Mouse (Mus musculus): ENCODE measurements around the gene Dlgap3. TPM values are rescaled to one million over a fixed set of nuclear protein-coding genes. Genes with fewer than 3 reads are reported as not detected.
A peak's percentile ranks its signal among the peaks of the same experiment; 100 is the strongest.

Dlgap3 gene
- 30.8 and 35.1 TPM in 2 replicates for polyA plus RNA-seq (2014; fragmentation: Nextera tagmentation; extraction: Ambion mirVana)

DNA sequence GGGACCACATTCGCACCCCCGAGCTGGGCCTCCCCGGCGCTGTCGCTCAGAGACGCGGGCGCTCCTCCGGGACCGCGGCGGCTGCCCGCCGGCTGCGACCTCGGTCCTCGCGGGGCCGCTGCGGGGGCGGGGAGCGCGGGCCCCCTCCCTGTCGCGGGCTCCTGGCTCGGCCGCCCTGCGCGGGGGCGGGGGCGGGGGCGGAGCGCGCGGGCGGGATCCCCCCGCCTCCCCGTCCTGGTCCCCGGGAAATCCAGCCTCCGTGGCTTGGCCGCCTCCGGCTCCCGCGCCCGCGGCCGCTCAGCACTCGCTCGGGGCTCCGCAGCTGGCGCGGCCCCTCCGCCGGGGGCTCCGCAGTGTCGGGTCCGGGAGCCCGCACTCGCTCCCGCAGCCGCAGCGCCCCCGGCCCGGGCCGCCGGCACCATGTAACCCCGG is at the start of gene Dlgap3:
Gene Dlgap3 (plus strand): TSS at position 291 of the 432 bp plus-strand sequence.
- WGBS = under 1% methylated on average over 48 of the region's 67 CpGs
- peak within 1 kb of the TSS; percentile 94 for H3K4me3 ChIP-seq (replicated peaks; ENCODE audit: low read length)
- H3K4me1 ChIP-seq (replicated peaks; ENCODE audit: control insufficient read depth, insufficient read depth, low read length) = peaks cover 29% of the 10 kb centered on the region
- DNase-seq (ENCODE audit: low spot score) (peak; percentile 71), ATAC-seq (ENCODE audit: low FRiP score) (peak; percentile 75)
- peak within 1 kb of the TSS; percentile 82 for H3K27ac ChIP-seq
- peak within 1 kb of the TSS; percentile 92 for H3K9ac ChIP-seq
- H3K9me3 ChIP-seq (ENCODE audit: control insufficient read depth, low read length) = no peaks in the 10 kb centered on the region
- H3K27me3 ChIP-seq (ENCODE audit: control insufficient read depth, insufficient read depth, low read length) = no peaks in the 10 kb centered on the region
- H3K4me2 ChIP-seq (replicated peaks) = peak within 1 kb of the TSS; percentile 95
- H3K36me3 ChIP-seq (replicated peaks; ENCODE audit: control insufficient read depth, insufficient read depth) = no peaks in the 10 kb centered on the region

DNA sequence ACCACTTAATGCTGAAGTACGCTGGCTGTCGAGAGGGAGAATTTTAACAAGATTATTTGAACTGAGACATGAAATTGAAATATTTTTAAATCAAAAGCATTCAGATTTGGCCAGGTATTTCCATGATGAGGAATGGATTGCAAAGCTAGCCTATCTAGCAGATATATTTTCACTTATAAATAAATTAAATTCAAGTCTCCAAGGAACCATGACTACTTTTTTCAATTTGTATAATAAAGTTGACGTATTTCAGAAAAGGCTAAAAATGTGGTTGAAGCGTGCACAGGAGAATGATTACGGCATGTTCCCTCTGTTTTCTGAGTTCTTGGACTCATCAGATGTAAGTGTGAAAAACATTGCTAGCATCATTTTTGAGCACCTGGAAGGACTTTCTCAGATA is 45.6 kb upstream of the Dlgap3 start, which contains the start of gene Tmem35b:
Gene Tmem35b (plus strand): TSS at position 301 of the 400 bp plus-strand sequence.
- peaks cover 13% of the 10 kb centered on the region for H3K4me1 ChIP-seq (replicated peaks; ENCODE audit: control insufficient read depth, insufficient read depth, low read length)
- H3K27ac ChIP-seq = no peak within 1 kb of the TSS
- ATAC-seq (ENCODE audit: low FRiP score) (no peak), DNase-seq (ENCODE audit: low spot score) (no peak)
- no peak within 1 kb of the TSS for H3K4me3 ChIP-seq (replicated peaks; ENCODE audit: low read length)
- H3K9me3 ChIP-seq (ENCODE audit: control insufficient read depth, low read length) = no peaks in the 10 kb centered on the region
- H3K36me3 ChIP-seq (replicated peaks; ENCODE audit: control insufficient read depth, insufficient read depth) = peaks cover 29% of the 10 kb centered on the region
- no peaks in the 10 kb centered on the region for H3K27me3 ChIP-seq (ENCODE audit: control insufficient read depth, insufficient read depth, low read length)
- H3K4me2 ChIP-seq (replicated peaks) = no peak within 1 kb of the TSS
- no peak within 1 kb of the TSS for H3K9ac ChIP-seq
- WGBS = 94% methylated on average over 5 of the region's 5 CpGs

DNA sequence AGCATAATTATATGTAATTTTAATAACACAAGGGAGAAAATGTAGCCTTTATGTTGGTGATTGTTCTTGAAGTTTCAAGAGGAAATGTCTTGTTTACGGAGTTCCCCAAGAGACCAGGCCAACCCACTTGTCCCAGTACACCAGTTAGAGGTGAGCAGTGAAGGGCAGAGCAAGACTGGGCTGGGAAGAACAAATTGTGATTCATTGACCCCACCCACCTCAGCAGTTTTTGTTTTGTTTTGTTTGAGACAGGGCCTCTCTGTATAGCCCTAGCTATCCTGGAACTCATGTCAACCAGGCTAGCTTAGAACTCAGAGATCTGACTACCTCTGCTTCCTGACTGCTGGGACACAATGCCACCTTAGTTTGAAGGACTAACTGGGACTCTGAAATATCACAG is 44.7 kb upstream of the Dlgap3 start:
- WGBS = 94% methylated on average over 1 of the region's 1 CpGs
- H3K27me3 ChIP-seq (ENCODE audit: control insufficient read depth, insufficient read depth, low read length) = no peaks in the 10 kb centered on the region
- no peak overlapping the region for H3K9ac ChIP-seq
- peaks cover 29% of the 10 kb centered on the region for H3K36me3 ChIP-seq (replicated peaks; ENCODE audit: control insufficient read depth, insufficient read depth)
- ATAC-seq (ENCODE audit: low FRiP score) = no peak
- no peak overlapping the region for H3K4me3 ChIP-seq (replicated peaks; ENCODE audit: low read length)
- H3K4me2 ChIP-seq (replicated peaks) = no peak overlapping the region
- peaks cover 13% of the 10 kb centered on the region for H3K4me1 ChIP-seq (replicated peaks; ENCODE audit: control insufficient read depth, insufficient read depth, low read length)
- DNase-seq (ENCODE audit: low spot score) = no peak
- no peaks in the 10 kb centered on the region for H3K9me3 ChIP-seq (ENCODE audit: control insufficient read depth, low read length)
- no peak overlapping the region for H3K27ac ChIP-seq

DNA sequence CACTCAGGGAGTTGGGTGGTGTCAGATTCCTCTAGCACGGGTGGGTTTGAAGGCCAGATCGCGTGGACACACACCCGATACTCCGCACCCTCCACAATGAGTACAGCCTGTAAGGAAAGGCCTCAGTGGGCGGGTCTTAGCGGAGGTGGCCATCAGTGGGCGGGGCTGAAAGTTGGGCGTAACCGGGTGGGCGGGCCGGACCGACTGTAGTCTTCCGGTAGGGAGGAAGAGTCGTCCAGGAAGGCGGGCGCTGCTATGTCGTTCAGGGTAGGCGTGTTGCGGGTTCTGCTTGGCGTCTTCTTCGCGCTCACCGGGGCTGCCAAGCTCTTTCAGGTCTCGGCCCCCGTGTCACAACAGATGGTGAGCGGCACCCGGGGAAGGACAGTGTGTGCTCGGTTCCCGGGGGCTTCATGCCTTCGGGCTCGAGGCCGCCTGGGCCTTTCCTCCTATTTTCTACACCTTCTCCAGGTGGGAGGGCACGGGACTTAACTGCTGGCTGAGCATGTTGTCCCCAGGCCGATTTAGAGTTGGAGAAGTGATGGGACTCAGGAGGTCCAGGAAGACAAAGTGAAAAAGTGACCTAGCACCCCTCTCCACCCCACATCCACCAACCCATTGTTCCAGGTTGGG is 43.1 kb upstream of the Dlgap3 start:
- WGBS = 2% methylated on average over 35 of the region's 35 CpGs
- peaks cover 13% of the 10 kb centered on the region for H3K4me1 ChIP-seq (replicated peaks; ENCODE audit: control insufficient read depth, insufficient read depth, low read length)
- H3K9ac ChIP-seq = peak overlapping the region; percentile 83
- no peaks in the 10 kb centered on the region for H3K27me3 ChIP-seq (ENCODE audit: control insufficient read depth, insufficient read depth, low read length)
- peak overlapping the region; percentile 58 for H3K4me3 ChIP-seq (replicated peaks; ENCODE audit: low read length)
- DNase-seq (ENCODE audit: low spot score) (peak; percentile 81), ATAC-seq (ENCODE audit: low FRiP score) (peak; percentile 94)
- H3K4me2 ChIP-seq (replicated peaks) = peak overlapping the region; percentile 86
- H3K36me3 ChIP-seq (replicated peaks; ENCODE audit: control insufficient read depth, insufficient read depth) = peaks cover 29% of the 10 kb centered on the region
- no peak overlapping the region for H3K27ac ChIP-seq
- no peaks in the 10 kb centered on the region for H3K9me3 ChIP-seq (ENCODE audit: control insufficient read depth, low read length)

DNA sequence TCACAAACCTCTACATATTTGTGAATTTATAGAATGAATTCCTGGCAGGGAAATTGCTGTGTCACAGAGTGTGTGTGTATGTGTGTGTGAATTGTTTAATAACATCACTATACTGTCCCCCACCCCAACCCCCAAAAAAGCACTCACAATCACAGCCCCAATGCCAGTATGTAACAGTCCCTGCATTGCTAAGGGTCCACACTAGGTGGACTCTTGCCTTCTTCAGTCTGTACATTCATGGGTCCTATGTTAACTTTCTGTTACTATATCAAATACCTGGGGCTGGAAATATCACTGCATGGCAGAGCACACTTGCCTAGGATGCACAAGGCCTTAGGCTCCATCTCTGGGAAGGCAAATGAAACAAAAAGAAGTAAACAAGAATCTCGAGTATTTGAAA is 34.3 kb upstream of the Dlgap3 start:
- no peaks in the 10 kb centered on the region for H3K27me3 ChIP-seq (ENCODE audit: control insufficient read depth, insufficient read depth, low read length)
- no peak overlapping the region for H3K4me3 ChIP-seq (replicated peaks; ENCODE audit: low read length)
- 63% methylated on average over 1 of the region's 1 CpGs for WGBS
- no peaks in the 10 kb centered on the region for H3K9me3 ChIP-seq (ENCODE audit: control insufficient read depth, low read length)
- H3K4me2 ChIP-seq (replicated peaks) = no peak overlapping the region
- no peak overlapping the region for H3K9ac ChIP-seq
- H3K4me1 ChIP-seq (replicated peaks; ENCODE audit: control insufficient read depth, insufficient read depth, low read length) = no peaks in the 10 kb centered on the region
- DNase-seq (ENCODE audit: low spot score) (no peak), ATAC-seq (ENCODE audit: low FRiP score) (no peak)
- no peaks in the 10 kb centered on the region for H3K36me3 ChIP-seq (replicated peaks; ENCODE audit: control insufficient read depth, insufficient read depth)
- H3K27ac ChIP-seq = no peak overlapping the region

DNA sequence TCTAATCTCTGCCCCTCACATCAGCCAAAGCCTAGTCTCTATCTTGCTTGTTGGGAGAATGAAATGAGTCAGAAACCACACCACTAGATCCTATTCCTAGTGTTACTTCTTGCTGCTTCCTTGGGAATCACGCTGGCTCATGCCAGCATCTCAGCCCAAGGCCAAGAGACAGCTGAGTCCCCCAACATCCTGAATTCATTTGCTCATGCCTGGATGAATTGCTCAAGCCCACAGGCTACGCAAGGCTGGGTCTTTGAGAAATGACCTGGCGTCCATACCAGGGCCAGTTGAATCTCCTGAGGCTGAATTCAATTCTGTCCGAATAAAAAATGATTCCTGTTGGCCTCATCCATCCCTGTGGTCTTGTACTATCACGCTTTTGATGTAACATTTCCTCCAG is 31.4 kb upstream of the Dlgap3 start:
- Histone ChIP-seq H3K27me3 (ENCODE audit: control insufficient read depth, insufficient read depth, low read length) (no peaks in the 10 kb centered on the region), H3K9ac (no peak overlapping the region), H3K27ac (no peak overlapping the region), H3K4me2 (replicated peaks) (no peak overlapping the region), H3K36me3 (replicated peaks; ENCODE audit: control insufficient read depth, insufficient read depth) (no peaks in the 10 kb centered on the region), H3K4me3 (replicated peaks; ENCODE audit: low read length) (no peak overlapping the region), H3K9me3 (ENCODE audit: control insufficient read depth, low read length) (no peaks in the 10 kb centered on the region), H3K4me1 (replicated peaks; ENCODE audit: control insufficient read depth, insufficient read depth, low read length) (no peaks in the 10 kb centered on the region)
- 64% methylated on average over 5 of the region's 5 CpGs for WGBS
- DNase-seq (ENCODE audit: low spot score) = no peak
- no peak for ATAC-seq (ENCODE audit: low FRiP score)

DNA sequence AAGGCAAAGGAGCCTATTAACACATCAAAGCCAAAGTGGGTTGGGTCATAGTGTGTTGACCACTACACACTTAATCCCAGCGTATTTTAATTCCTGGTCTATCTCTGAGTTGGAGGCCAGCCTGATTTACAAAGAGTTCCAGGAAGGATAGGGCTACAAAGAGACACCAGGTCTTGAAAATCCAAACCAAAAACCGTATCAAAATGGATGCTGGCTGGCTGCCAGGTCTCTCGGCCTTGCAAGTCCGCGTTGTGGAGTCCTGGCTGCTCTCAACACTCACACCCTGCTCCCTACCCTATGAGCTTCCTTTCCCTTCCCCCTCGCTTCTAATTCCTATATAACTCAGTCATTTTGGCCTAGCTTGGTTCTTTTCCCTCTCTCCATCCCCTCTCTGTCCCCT is 30.5 kb upstream of the Dlgap3 start:
- no peak overlapping the region for H3K4me2 ChIP-seq (replicated peaks)
- H3K36me3 ChIP-seq (replicated peaks; ENCODE audit: control insufficient read depth, insufficient read depth) = no peaks in the 10 kb centered on the region
- no peaks in the 10 kb centered on the region for H3K27me3 ChIP-seq (ENCODE audit: control insufficient read depth, insufficient read depth, low read length)
- ATAC-seq (ENCODE audit: low FRiP score) = no peak
- 35% methylated on average over 6 of the region's 6 CpGs for WGBS
- no peak for DNase-seq (ENCODE audit: low spot score)
- H3K4me3 ChIP-seq (replicated peaks; ENCODE audit: low read length) = no peak overlapping the region
- no peaks in the 10 kb centered on the region for H3K9me3 ChIP-seq (ENCODE audit: control insufficient read depth, low read length)
- no peak overlapping the region for H3K9ac ChIP-seq
- no peaks in the 10 kb centered on the region for H3K4me1 ChIP-seq (replicated peaks; ENCODE audit: control insufficient read depth, insufficient read depth, low read length)
- H3K27ac ChIP-seq = no peak overlapping the region

DNA sequence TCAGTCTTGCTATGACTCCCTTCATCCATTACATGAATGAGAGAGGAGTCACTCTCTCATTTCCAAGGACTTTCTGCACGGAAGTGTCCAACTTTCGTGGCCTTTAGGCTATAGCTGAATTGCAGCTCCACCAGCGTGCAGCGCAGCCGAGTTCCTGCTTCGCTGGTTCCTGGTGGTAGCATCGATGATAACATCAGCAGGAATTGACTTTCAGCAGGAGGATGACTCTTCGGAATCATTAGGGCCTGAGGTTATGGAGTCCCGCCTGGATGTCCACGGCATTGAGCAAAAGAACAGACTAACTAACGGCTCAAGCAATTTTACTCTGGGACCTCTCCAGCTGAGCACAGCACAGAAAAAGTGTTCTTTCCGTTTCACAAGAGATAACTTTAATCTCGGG is 19.0 kb upstream of the Dlgap3 start:
- H3K36me3 ChIP-seq (replicated peaks; ENCODE audit: control insufficient read depth, insufficient read depth) = no peaks in the 10 kb centered on the region
- H3K4me3 ChIP-seq (replicated peaks; ENCODE audit: low read length) = no peak overlapping the region
- WGBS = 86% methylated on average over 13 of the region's 13 CpGs
- no peak overlapping the region for H3K27ac ChIP-seq
- no peak overlapping the region for H3K4me2 ChIP-seq (replicated peaks)
- DNase-seq (ENCODE audit: low spot score) (no peak), ATAC-seq (ENCODE audit: low FRiP score) (no peak)
- no peaks in the 10 kb centered on the region for H3K4me1 ChIP-seq (replicated peaks; ENCODE audit: control insufficient read depth, insufficient read depth, low read length)
- no peaks in the 10 kb centered on the region for H3K27me3 ChIP-seq (ENCODE audit: control insufficient read depth, insufficient read depth, low read length)
- no peak overlapping the region for H3K9ac ChIP-seq
- H3K9me3 ChIP-seq (ENCODE audit: control insufficient read depth, low read length) = no peaks in the 10 kb centered on the region

DNA sequence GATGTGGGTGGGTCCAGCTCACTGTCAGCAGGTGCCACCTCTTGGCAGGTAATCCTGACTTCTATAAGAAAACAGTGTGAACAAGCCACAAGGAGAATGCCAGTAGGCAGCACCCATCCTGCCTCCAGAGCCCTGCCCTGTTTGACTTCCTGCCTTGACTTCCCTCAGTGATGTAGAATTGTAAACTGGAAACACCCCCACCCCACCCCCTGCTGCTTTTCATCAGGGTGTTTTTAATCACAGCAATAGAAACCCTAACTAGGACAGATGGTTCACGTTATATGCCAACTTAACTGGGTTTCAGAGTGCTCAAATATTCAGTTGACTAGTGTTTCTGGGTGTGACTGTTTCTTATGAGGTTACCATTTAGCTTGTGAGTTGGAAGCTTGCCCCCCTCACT is 15.7 kb upstream of the Dlgap3 start:
- Histone ChIP-seq H3K4me2 (replicated peaks) (no peak overlapping the region), H3K4me3 (replicated peaks; ENCODE audit: low read length) (no peak overlapping the region), H3K27me3 (ENCODE audit: control insufficient read depth, insufficient read depth, low read length) (no peaks in the 10 kb centered on the region), H3K9ac (no peak overlapping the region), H3K4me1 (replicated peaks; ENCODE audit: control insufficient read depth, insufficient read depth, low read length) (no peaks in the 10 kb centered on the region), H3K9me3 (ENCODE audit: control insufficient read depth, low read length) (no peaks in the 10 kb centered on the region), H3K27ac (no peak overlapping the region), H3K36me3 (replicated peaks; ENCODE audit: control insufficient read depth, insufficient read depth) (no peaks in the 10 kb centered on the region)
- 57% methylated on average over 1 of the region's 1 CpGs for WGBS
- no peak for ATAC-seq (ENCODE audit: low FRiP score)
- DNase-seq (ENCODE audit: low spot score) = no peak

DNA sequence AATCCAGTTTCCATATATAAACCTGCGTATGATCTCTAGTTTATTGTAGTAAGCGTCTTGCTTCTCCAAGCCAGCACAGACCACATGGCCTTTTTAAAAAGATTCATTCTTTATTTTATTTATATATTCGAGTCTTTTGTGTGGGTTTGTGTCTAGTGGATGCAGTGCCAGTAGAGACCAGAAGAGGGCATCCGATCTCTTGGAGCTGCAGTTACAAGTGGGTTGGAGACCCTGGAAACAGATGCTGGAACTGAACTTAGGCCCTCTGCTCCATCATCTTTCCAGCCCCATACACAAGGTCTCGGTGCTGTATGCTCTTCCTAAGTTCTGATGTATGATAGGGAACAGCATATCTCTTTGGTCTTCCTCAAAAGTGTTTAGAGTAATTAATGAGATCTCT is 13.2 kb upstream of the Dlgap3 start:
- DNase-seq (ENCODE audit: low spot score) = no peak
- WGBS = 60% methylated on average over 5 of the region's 5 CpGs

More for the DNA sequence above, 13.2 kb upstream of the Dlgap3 start:
- Histone ChIP-seq H3K27ac (no peak overlapping the region), H3K4me1 (replicated peaks; ENCODE audit: control insufficient read depth, insufficient read depth, low read length) (no peaks in the 10 kb centered on the region), H3K36me3 (replicated peaks; ENCODE audit: control insufficient read depth, insufficient read depth) (no peaks in the 10 kb centered on the region), H3K27me3 (ENCODE audit: control insufficient read depth, insufficient read depth, low read length) (no peaks in the 10 kb centered on the region), H3K9me3 (ENCODE audit: control insufficient read depth, low read length) (no peaks in the 10 kb centered on the region), H3K4me3 (replicated peaks; ENCODE audit: low read length) (no peak overlapping the region), H3K9ac (no peak overlapping the region), H3K4me2 (replicated peaks) (no peak overlapping the region)
- no peak for ATAC-seq (ENCODE audit: low FRiP score)

Data from hindbrain, embryonic 14.5 days (tissue).